Mouse (Mus musculus) right cerebral cortex, postnatal 4 days (tissue): Measurements from ENCODE around the gene Rps10.

Source experiments
- DNase-seq: peaks from one replicate; pipeline ENCODE4 v3.0.0-alpha.2; 2022

Rps10 gene

GRCm38 (mm10) chr17:27636132-27637020, at the start of gene Rps10:
Gene Rps10 (minus strand): TSS chr17:27636669.
- DNase-seq: no peak

GRCm38 (mm10) chr17:27685550-27685913, 49.1 kb upstream of the Rps10 start:
- DNase-seq: no peak

- DNase-seq: peak; percentile 83
Measured at GRCm38 (mm10) chr17:27684886-27685549, 48.5 kb upstream of the Rps10 start.

DNA sequence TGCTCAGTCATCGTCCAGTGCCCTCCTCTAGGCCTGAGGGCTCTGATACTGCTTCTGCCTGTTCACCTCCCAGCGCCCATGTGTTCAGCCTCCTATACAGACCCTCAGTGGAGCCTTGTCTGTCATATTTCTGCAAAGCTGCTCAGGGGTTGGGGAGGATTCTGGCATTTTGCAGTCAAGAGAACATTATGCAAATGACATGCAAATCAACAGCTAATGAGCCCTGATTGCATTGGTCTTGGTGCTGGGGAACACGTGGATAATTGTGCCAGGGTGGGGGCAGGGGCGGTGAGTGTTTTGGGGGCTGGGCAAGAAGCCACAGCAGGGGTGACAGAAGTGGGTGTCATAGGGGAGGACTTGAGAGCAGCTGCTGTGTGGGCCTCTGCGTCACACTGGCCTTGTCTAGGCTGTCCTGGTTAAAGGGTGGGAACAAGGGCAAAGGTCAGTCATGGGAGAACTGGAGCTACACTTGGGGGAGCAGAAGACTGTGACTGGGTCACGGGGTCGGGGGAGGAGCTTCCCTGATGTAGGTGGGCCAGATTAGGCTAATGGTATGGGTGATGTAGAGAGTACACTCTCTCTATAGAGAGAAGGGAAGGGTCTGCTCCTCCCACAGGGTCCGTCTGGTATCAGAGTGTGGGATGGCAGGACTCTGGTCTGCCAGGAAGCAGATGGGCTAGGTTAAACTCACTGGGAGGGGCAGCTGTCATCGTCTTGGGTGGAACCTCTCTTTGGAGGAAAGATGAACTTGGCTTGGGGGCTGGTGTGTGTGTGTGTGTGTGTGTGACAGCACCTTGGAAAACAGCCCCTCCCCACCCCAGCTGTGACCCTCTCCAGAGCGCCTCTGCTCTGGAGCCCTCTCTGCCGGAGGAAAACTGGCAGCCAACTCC, 42.7 kb upstream of the Rps10 start:
- peak; percentile 59 for DNase-seq

- DNase-seq: no peak
Measured at GRCm38 (mm10) chr17:27677756-27678155, 41.3 kb upstream of the Rps10 start.

- DNase-seq: no peak
Measured at GRCm38 (mm10) chr17:27676270-27676669, 39.8 kb upstream of the Rps10 start.

- DNase-seq: no peak
Measured at GRCm38 (mm10) chr17:27675453-27675852, 39.0 kb upstream of the Rps10 start.

DNA sequence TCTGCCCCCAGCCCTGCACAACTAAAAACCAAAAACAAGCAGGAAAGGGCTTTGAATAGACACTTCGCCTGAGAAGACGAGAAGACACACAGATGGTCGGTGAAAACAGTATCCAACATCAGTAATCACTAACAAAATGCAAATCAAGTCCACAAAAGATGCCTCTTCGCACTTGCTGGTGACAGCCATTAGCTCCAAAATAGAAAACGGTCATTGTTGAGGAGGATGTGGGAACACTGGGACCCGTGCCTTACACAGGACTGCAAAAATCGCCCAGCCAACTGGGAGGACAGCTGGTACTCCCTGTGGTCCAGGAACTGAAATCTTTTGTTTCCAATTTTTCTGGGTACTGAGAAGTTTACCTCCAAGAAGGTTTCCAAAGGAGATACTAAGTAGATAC, 37.5 kb upstream of the Rps10 start:
- DNase-seq: no peak

DNA sequence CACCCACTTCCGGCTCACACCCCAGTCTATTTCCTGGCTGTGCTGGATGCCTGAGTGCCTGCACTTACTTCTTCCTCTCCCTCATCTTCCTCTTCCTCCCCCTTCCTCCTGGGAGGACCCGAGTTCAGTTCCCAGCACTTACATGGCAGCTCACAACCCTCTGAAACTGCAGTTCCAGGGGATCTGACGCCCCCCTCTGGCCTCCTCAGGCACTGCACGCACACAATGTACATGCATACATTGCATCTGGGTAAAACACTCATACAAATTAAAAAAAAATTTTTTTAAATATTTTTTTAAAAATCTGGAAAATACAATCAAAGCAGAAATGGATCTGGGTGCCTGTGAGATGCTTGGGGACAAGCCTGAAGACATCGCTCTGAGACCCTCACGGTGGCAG, 35.3 kb upstream of the Rps10 start:
- no peak for DNase-seq

DNA sequence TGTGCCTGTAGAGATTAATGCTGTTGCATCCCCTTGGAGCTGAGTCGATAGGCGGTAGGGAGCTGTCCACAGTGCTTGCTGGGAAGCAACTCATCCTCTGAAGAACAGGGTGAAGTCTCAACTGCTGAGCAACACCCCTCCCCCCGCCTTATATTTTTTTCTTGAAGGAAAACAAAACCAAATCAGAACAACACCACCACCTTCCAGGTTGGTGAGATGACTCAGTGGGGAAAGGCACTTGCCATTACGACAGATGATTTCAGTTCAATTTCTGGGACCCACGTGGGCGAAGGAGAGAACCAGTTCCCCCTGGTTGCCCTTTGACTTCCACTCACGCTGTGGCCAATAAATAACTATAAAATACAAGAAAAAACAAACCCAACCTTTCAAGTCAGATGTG, 22.3 kb upstream of the Rps10 start:
- no peak for DNase-seq

- no peak for DNase-seq
Measured at GRCm38 (mm10) chr17:27657123-27657522, 20.7 kb upstream of the Rps10 start.

DNA sequence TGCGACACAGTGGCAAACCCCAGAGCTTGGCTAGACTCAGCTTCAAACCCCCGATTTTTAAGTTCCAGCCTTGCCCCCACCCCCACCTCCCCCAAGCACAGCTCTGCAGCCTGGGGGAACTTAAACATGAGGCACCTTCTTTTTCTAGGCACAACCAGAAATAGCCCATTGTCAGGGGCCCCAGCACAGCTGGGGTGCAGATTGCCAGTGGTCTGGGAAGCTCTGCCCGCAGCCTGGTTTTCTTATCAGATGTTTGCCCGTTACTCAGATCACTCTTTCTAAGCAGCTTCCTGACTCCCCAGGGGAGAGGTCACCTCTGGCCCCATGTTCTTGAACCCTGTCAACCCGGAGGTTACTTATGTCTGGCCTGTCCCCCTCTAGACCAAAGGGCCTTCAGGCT, 19.9 kb upstream of the Rps10 start:
- no peak for DNase-seq

GRCm38 (mm10) chr17:27656011-27656399, 19.5 kb upstream of the Rps10 start:
- peak; percentile 74 for DNase-seq

DNA sequence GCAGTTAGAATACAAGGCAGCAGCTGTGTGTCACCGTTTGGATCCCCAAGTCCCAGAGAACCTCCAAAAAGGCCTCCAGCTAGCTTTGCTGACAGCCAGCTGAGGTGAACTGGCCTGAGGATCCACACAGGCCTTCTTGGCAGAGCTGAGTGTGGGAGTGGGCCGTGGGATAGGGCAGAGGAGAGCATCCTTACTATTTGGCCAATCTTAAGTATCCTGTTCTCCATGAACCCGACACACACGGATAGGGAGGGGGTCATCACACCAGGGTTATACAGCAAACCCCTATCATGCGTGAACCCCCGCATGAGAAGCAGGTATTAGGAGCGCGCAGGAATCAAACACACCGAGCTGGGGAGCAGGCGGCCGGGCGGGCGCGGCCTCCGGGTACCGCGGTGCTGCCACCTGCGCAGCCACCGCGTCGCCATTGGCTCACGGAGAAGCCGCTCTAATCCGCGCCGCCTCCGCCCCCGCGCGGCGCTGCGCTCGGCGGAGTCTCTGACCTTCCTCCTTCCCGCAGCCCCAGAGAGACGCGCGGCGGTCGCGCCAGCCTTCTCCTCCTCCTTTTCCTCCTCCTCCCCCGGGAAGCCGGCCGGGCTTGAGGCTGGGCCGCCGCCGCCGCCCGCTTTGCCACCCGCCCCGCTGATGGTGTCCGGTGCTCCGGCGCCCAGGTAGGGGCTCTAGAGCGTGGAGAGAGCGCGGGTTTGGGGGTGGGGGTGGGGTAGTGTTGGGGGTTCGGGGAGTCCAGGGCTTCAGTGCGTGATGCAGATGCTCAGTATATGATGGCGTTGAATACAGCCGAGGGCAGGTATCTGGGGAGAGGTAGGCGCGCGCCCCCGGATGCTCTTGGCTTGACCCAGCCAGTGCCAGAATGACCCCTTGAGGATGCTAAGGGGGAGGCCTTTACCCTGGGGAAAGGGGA, 18.9 kb upstream of the Rps10 start, which contains the start of gene Pacsin1:
Gene Pacsin1, plus strand, starts transcription at position 421 of the 922 bp plus-strand sequence.
- DNase-seq: peak; percentile 74

GRCm38 (mm10) chr17:27653253-27653959, 16.9 kb upstream of the Rps10 start:
- DNase-seq: no peak

DNA sequence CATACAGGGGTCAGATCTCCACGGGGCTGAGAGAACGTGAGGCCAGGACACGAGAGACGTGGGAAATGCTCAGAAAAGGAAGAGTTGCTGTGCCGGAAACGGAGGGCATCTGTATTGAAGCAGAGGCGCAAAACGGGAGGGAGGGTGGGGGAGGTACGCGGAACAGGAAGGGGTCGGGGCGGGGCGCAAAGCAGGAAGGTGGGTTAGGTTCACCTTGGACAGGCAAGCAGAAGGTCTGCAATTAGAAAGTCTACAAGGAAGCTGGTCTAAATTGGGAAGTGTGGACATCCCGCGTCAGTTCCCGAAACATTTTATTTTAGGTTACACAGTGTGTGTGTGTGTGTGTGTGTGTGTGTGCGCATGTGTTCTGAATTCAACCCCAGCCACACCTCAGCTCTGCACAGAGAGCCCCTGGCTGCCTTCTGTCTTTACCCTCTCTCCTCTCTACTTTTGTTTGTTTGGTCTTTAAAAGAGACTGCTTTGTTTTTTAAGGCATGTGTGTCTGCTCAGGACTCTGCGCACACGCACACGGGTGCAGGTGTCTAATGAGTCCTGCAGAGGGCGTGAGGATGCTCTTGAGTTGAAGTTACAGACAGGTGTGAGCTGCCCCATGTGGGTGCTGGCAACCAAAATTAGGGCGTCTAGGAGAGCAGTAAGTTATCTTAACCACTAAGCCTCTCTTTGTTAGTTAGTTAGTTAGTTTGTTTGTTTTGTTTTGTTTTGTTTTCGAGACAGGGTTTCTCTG, 15.7 kb upstream of the Rps10 start:
- DNase-seq: no peak

DNA sequence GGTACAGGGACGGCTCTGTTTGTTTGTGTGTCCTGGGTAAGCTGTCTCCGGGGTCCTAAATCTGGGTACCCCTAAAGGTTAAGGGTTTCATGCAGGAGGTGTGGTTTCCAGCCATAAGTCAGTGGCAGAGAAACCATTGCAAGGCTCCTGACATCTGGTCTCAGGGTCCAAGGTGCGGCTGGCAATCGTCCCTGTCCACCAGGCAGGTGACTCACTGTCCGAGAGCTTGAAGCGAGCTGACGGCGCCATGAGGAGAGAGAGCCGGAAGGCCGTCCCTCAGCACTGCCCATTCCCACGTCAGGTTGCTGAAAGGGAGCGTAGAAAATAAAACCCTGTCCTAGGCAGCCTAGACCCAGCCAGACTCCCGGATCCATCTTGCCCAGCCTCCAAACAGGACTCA, 14.1 kb upstream of the Rps10 start:
- no peak for DNase-seq

DNA sequence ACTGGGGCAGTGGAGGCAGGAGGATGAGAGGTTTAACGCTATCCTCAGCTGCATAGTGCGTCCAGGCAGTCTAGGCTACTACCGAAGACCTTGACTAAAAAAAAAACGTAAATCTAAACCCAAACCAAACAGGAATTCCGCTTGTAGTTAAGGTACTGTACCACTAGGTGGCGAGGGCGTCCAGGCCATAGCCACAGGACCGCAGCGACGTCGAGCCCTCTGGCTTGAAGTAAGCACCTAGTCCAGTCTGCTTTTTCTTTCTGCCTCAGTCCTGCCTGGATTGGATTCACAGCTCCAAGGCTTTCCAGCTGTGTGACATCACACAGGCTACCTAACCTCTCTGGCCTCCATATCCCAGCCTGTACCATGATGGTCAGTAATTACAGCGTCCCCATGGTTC, 13.7 kb upstream of the Rps10 start:
- DNase-seq: no peak

- DNase-seq: no peak
Measured at GRCm38 (mm10) chr17:27645807-27646206, 9.3 kb upstream of the Rps10 start.

DNA sequence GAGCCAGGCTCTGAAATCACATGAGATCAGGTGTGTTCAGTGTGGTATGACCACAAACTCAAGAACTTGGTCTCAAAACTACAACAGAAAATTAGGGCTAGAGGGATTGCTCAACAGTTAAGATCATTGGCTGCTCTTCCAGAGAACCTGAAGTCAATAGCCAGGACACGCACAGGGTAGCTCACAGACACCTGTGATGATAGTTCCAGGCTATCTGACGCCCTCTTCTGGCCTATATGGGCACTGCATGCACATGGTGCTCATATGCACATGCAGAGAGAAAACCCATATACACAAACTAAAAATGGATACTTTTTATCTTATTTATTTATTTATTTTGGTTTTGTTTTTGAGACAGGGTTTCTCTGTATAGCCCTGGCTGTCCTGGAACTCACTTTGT, 8.1 kb upstream of the Rps10 start:
- DNase-seq: no peak

DNA sequence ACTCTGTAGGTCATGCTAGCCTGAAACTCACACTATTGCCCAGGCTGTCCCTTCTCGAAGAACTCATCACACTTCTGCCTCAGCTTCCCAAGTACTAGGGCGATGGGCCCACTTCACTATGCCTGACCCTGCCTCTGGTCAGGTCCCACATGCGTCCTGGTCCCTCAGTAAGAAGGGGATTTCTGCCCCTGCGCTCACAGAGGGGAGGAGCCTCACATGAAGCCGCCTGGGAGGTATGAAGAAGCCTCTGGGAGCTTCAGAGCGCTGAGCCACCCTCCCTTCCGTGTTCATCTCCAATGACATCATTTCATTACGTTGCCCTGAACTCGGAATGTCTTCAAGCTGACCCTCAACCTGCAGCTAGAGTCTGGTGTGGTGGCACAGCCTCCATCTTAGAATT, 7.3 kb upstream of the Rps10 start:
- DNase-seq: no peak
